Comparison of ENCODE assay signal across 30 mouse cellular contexts in the genomic region with DNA sequence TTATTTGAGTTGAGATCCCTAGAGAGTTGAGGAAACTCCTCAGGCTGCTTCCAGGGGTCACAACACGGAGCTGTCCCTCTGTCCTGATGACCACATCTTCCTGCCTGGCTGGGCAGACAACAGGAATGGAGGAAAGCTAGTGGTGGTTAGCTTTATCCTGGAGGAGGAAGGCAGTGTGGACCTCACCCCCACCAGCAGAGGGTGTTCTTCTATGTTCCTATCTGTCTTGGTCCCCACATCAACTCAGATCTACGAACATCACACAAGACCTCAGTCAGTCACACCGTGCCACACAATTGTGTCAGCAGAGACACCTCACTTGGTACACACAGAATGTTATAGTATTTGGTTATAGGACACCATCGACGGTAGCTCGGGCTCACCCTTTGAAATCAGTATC. TPM values are rescaled to one million over a fixed set of nuclear protein-coding genes. Genes with fewer than 3 reads are reported as not detected.
A peak's percentile ranks its signal among the peaks of the same experiment; 100 is the strongest.
DNase-seq lines count a peak whose midpoint lies in the region; ATAC-seq and TF ChIP-seq lines count a peak whose summit lies in the region.
"Had no signal": no experiment of that assay in that cellular context is flagged by ENCODE, and none has a peak within 500 bp of the region (broad histone marks: within the 10 kb centered on the region; RNA-seq: fewer than 3 reads in every experiment).

No protein-coding gene starts in this region.

- no peaks in the 10 kb centered on the region for H3K79me2 ChIP-seq in MEL (ENCODE audit: control insufficient read depth, insufficient read depth, low read length, poor library complexity)

- no peaks in the 10 kb centered on the region for H3K9me3 ChIP-seq in MEL (replicated peaks; ENCODE audit: insufficient read depth, low read length)
- H3K9me3 ChIP-seq in forebrain, embryonic 13.5 days (replicated peaks): no peaks in the 10 kb centered on the region
- H3K9me3 ChIP-seq in forebrain, embryonic 16.5 days (ENCODE audit: control insufficient read depth, low read length): no peaks in the 10 kb centered on the region
- H3K9me3 ChIP-seq: heart, embryonic 15.5 days; kidney, embryonic 15.5 days; limb, embryonic 15.5 days; midbrain, embryonic 15.5 days; neural tube, embryonic 13.5 days had no signal

- no peak overlapping the region for H3K4me2 ChIP-seq in forebrain, embryonic 13.5 days
- no peak overlapping the region for H3K4me2 ChIP-seq in forebrain, embryonic 16.5 days (ENCODE audit: low read length)
- H3K4me2 ChIP-seq: heart, embryonic 15.5 days; hindbrain, embryonic 14.5 days; kidney, embryonic 15.5 days; limb, embryonic 15.5 days; midbrain, embryonic 15.5 days; neural tube, embryonic 13.5 days had no signal

- 81% methylated on average over 6 of the region's 6 CpGs for WGBS in forebrain, embryonic 13.5 days
- WGBS in forebrain, embryonic 16.5 days: 74% methylated on average over 6 of the region's 6 CpGs

- ATAC-seq in megakaryocyte progenitor cell, adult 5-6 weeks (replicated peaks; ENCODE audit: poor library complexity): peak; percentile 51
- ATAC-seq in forebrain, embryonic 13.5 days: no peak
- no peak for ATAC-seq in forebrain, embryonic 16.5 days
- ATAC-seq: forebrain, postnatal 0 days; inflammation-experienced regulatory T-cells, adult 6 months; midbrain, embryonic 15.5 days; Patski had no signal

- H3K4me1 ChIP-seq in MEL (ENCODE audit: control insufficient read depth in 1 of 2, insufficient read depth in 2 of 2, low read length in 2 of 2): no peaks in the 10 kb centered on the region
- no peaks in the 10 kb centered on the region for H3K4me1 ChIP-seq in forebrain, embryonic 13.5 days
- no peaks in the 10 kb centered on the region for H3K4me1 ChIP-seq in forebrain, embryonic 16.5 days (replicated peaks; ENCODE audit: control insufficient read depth, insufficient read depth, low read length)
- H3K4me1 ChIP-seq: heart, embryonic 15.5 days; kidney, embryonic 15.5 days; limb, embryonic 15.5 days; midbrain, embryonic 15.5 days; neural tube, embryonic 13.5 days had no signal

- H3K27ac ChIP-seq in layer of hippocampus, adult 2 months: no peak overlapping the region
- no peak overlapping the region for H3K27ac ChIP-seq in MEL (ENCODE audit: control insufficient read depth, low read depth, low read length)
- no peak overlapping the region for H3K27ac ChIP-seq in forebrain, embryonic 13.5 days
- no peak overlapping the region for H3K27ac ChIP-seq in forebrain, embryonic 16.5 days (ENCODE audit: low read length)
- H3K27ac ChIP-seq: heart, embryonic 15.5 days; hindbrain, embryonic 14.5 days; kidney, embryonic 15.5 days; limb, embryonic 15.5 days; midbrain, embryonic 15.5 days; neural tube, embryonic 13.5 days had no signal

- TF ChIP-seq POLR2A in MEL (IDR thresholded peaks at IDR 0.05; ENCODE audit: control insufficient read depth in 1 of 2, insufficient read depth in 1 of 2, low read depth in 1 of 2, low read length in 2 of 2, poor library complexity in 1 of 2): no peak

- peak; percentile 19 for TF ChIP-seq CTCF in layer of hippocampus, adult 2 months (conservative IDR thresholded peaks at IDR 0.05)
- peak; percentile 12 to 29 (median 17); a peak in 2 of 6 replicates for TF ChIP-seq CTCF in MEL (IDR thresholded peaks at IDR 0.05 in 2 of 3, conservative IDR thresholded peaks at IDR 0.05 in 1 of 3; ENCODE audit: control insufficient read depth in 1 of 3, insufficient read depth in 1 of 3, low read depth in 2 of 3, low read length in 3 of 3, poor library complexity in 1 of 3, severe bottlenecking in 1 of 3)

- H3K36me3 ChIP-seq in MEL (ENCODE audit: control insufficient read depth in 1 of 2, insufficient read depth in 2 of 2, low read length in 2 of 2): no peaks in the 10 kb centered on the region
- H3K36me3 ChIP-seq in forebrain, embryonic 13.5 days (ENCODE audit: poor library complexity, severe bottlenecking): peaks cover 5% of the 10 kb centered on the region; the same call in 1 of the 2 replicates
- H3K36me3 ChIP-seq in forebrain, embryonic 16.5 days (ENCODE audit: control insufficient read depth, insufficient read depth): no peaks in the 10 kb centered on the region
- H3K36me3 ChIP-seq: heart, embryonic 15.5 days; limb, embryonic 15.5 days; midbrain, embryonic 15.5 days had no signal

- no peak overlapping the region for H3K4me3 ChIP-seq in layer of hippocampus, adult 2 months
- no peak overlapping the region for H3K4me3 ChIP-seq in MEL (ENCODE audit: control insufficient read depth in 1 of 2, insufficient read depth in 1 of 2, low read depth in 2 of 2, low read length in 2 of 2)
- no peak overlapping the region for H3K4me3 ChIP-seq in forebrain, embryonic 13.5 days
- H3K4me3 ChIP-seq in forebrain, embryonic 16.5 days (replicated peaks; ENCODE audit: low read length): no peak overlapping the region
- H3K4me3 ChIP-seq: heart, embryonic 15.5 days; kidney, embryonic 15.5 days; limb, embryonic 15.5 days; midbrain, embryonic 15.5 days; myocyte; neural tube, embryonic 13.5 days had no signal

- H3K27me3 ChIP-seq in MEL (ENCODE audit: control insufficient read depth in 1 of 2, insufficient read depth in 2 of 2, low read length in 2 of 2): no peaks in the 10 kb centered on the region
- no peaks in the 10 kb centered on the region for H3K27me3 ChIP-seq in forebrain, embryonic 13.5 days
- no peaks in the 10 kb centered on the region for H3K27me3 ChIP-seq in forebrain, embryonic 16.5 days (replicated peaks; ENCODE audit: control insufficient read depth, insufficient read depth, low read length)
- H3K27me3 ChIP-seq: heart, embryonic 15.5 days; kidney, embryonic 15.5 days; limb, embryonic 15.5 days; midbrain, embryonic 15.5 days; neural tube, embryonic 13.5 days had no signal

- no peak for TF ChIP-seq RAD21 in MEL (IDR thresholded peaks at IDR 0.05; ENCODE audit: low read depth, low read length)

- no peak for TF ChIP-seq EP300 in MEL (IDR thresholded peaks at IDR 0.05; ENCODE audit: low read depth in 1 of 2, low read length in 2 of 2)

- DNase-seq in layer of hippocampus, adult 2 months (ENCODE audit: low spot score in 2 of 2): no peak
- no peak for DNase-seq in layer of hippocampus, postnatal 36 days
- DNase-seq in A20 (ENCODE audit: low read depth, low spot score): peak; percentile 30
- DNase-seq in MEL (ENCODE audit: low read depth, low spot score): no peak
- no peak for DNase-seq in urinary bladder, postnatal 36 days (ENCODE audit: low spot score in 2 of 2)
- DNase-seq: cerebellum, adult 18-20 months; cerebellum, postnatal 36 days; forebrain, postnatal 0 days; gastrocnemius, postnatal 25 days; heart, postnatal 36 days; kidney, postnatal 36 days; left cerebral cortex, postnatal 4 days; lung, adult 18-20 months; lung, postnatal 10 days; right cerebral cortex, adult 18-20 months; right cerebral cortex, postnatal 4 days; thymus, postnatal 14 days had no signal

- no peak overlapping the region for H3K9ac ChIP-seq in MEL (ENCODE audit: control insufficient read depth, low read depth, low read length, poor library complexity, severe bottlenecking)
- no peak overlapping the region for H3K9ac ChIP-seq in forebrain, embryonic 13.5 days
- H3K9ac ChIP-seq in forebrain, embryonic 16.5 days (replicated peaks; ENCODE audit: low read depth, low read length): no peak overlapping the region
- H3K9ac ChIP-seq: forebrain, postnatal 0 days; heart, embryonic 15.5 days; hindbrain, embryonic 14.5 days; kidney, embryonic 15.5 days; limb, embryonic 15.5 days; midbrain, embryonic 15.5 days; neural tube, embryonic 13.5 days had no signal

RNA-seq across cellular contexts. Expression of gene Fcer2a, which starts 6.4 kb away (rescaled TPM):
- not detected for total RNA-seq in layer of hippocampus, adult 2 months (2021)
- total RNA-seq in layer of hippocampus, postnatal 36 days (2021): not detected
- not detected in 2 replicates for total RNA-seq in MEL (2012; rRNA removed)
- polyA plus RNA-seq in MEL (2012; ENCODE audit: insufficient read depth in 1 of 2, insufficient read length in 2 of 2, low read depth in 1 of 2, low replicate concordance in 2 of 2, missing spikeins in 1 of 2): under 1 TPM in 1 of 2 experiments, not detected in 1; 0.07 TPM
- total RNA-seq in megakaryocyte progenitor cell, adult 5-6 weeks (2015): not detected in 2 replicates
- not detected in 2 replicates for total RNA-seq in megakaryocyte progenitor cell, adult 5-6 weeks (2017)
- 0.23 and 0.37 TPM in 2 replicates for polyA plus RNA-seq in forebrain, embryonic 13.5 days (2015; fragmentation: Nextera tagmentation; extraction: Ambion mirVana)
- polyA plus RNA-seq in forebrain, embryonic 16.5 days (2015; fragmentation: Nextera tagmentation; extraction: Ambion mirVana): 0.25 and 0.30 TPM in 2 replicates
- total RNA-seq: forebrain, postnatal 0 days; left cerebral cortex, adult 8-10 months; left cerebral cortex, postnatal 4 days had no signal
- polyA plus RNA-seq: heart, embryonic 15.5 days had no signal

RNA-seq across cellular contexts. Expression of gene Trappc5, which starts 11.4 kb away (rescaled TPM):
- 10 to 100 TPM; 27.4 to 28.4 TPM for total RNA-seq in layer of hippocampus, adult 2 months (2021)
- 10 to 100 TPM; 26.8 to 31.6 TPM for total RNA-seq in layer of hippocampus, postnatal 36 days (2021)
- total RNA-seq in MEL (2012; rRNA removed): 41.9 and 48.6 TPM in 2 replicates
- polyA plus RNA-seq in MEL (2012; ENCODE audit: insufficient read depth in 1 of 2, insufficient read length in 2 of 2, low read depth in 1 of 2, low replicate concordance in 2 of 2, missing spikeins in 1 of 2): 10 to 100 TPM in 1 of 2 experiments, not detected in 1; 43.0 TPM
- 19.6 and 22.8 TPM in 2 replicates for total RNA-seq in megakaryocyte progenitor cell, adult 5-6 weeks (2015)
- total RNA-seq in megakaryocyte progenitor cell, adult 5-6 weeks (2017): 37.7 and 38.5 TPM in 2 replicates
- polyA plus RNA-seq in forebrain, embryonic 13.5 days (2015; fragmentation: Nextera tagmentation; extraction: Ambion mirVana): 52.0 and 57.4 TPM in 2 replicates
- 64.8 and 69.6 TPM in 2 replicates for polyA plus RNA-seq in forebrain, embryonic 16.5 days (2015; fragmentation: Nextera tagmentation; extraction: Ambion mirVana)

RNA-seq across cellular contexts. Expression of gene Fcor, which starts 15.4 kb away (rescaled TPM):
- 10 to 100 TPM; 14.7 to 17.9 TPM for total RNA-seq in layer of hippocampus, adult 2 months (2021)
- 10 to 100 TPM; 18.8 to 26.5 TPM for total RNA-seq in layer of hippocampus, postnatal 36 days (2021)
- total RNA-seq in MEL (2012; rRNA removed): 0.59 TPM in 1 of 2 replicates, not detected in the other
- polyA plus RNA-seq in MEL (2012; ENCODE audit: insufficient read depth in 1 of 2, insufficient read length in 2 of 2, low read depth in 1 of 2, low replicate concordance in 2 of 2, missing spikeins in 1 of 2): under 1 TPM in 1 of 2 experiments, not detected in 1; 0.84 TPM
- total RNA-seq in megakaryocyte progenitor cell, adult 5-6 weeks (2015): 22.6 and 25.4 TPM in 2 replicates
- total RNA-seq in megakaryocyte progenitor cell, adult 5-6 weeks (2017): 10.5 and 15.2 TPM in 2 replicates
- 6.5 and 9.0 TPM in 2 replicates for polyA plus RNA-seq in forebrain, embryonic 13.5 days (2015; fragmentation: Nextera tagmentation; extraction: Ambion mirVana)
- polyA plus RNA-seq in forebrain, embryonic 16.5 days (2015; fragmentation: Nextera tagmentation; extraction: Ambion mirVana): 10.0 and 14.2 TPM in 2 replicates
- polyA plus RNA-seq: inflammation-experienced regulatory T-cells, adult 6 months had no signal

RNA-seq across cellular contexts. Expression of gene Mcemp1, which starts 22.0 kb away (rescaled TPM):
- not detected for total RNA-seq in layer of hippocampus, adult 2 months (2021)
- total RNA-seq in layer of hippocampus, postnatal 36 days (2021): under 1 TPM in 1 of 2 experiments, not detected in 1; 0.30 TPM
- not detected in 2 replicates for total RNA-seq in MEL (2012; rRNA removed)
- not detected for polyA plus RNA-seq in MEL (2012; ENCODE audit: insufficient read depth in 1 of 2, insufficient read length in 2 of 2, low read depth in 1 of 2, low replicate concordance in 2 of 2, missing spikeins in 1 of 2)
- 21.5 and 30.3 TPM in 2 replicates for total RNA-seq in megakaryocyte progenitor cell, adult 5-6 weeks (2015)
- total RNA-seq in megakaryocyte progenitor cell, adult 5-6 weeks (2017): 16.0 TPM in 2 replicates
- polyA plus RNA-seq in forebrain, embryonic 13.5 days (2015; fragmentation: Nextera tagmentation; extraction: Ambion mirVana): 0.15 and 0.18 TPM in 2 replicates
- polyA plus RNA-seq in forebrain, embryonic 16.5 days (2015; fragmentation: Nextera tagmentation; extraction: Ambion mirVana): not detected in 2 replicates
- total RNA-seq: gastrocnemius, postnatal 25 days had no signal
- polyA plus RNA-seq: myocyte, Patski had no signal

RNA-seq across cellular contexts. Expression of gene Retn, which starts 32.0 kb away (rescaled TPM):
- 1 to 10 TPM in 1 of 2 experiments, under 1 TPM in 1; 0.67 to 1.1 TPM for total RNA-seq in layer of hippocampus, adult 2 months (2021)
- 1 to 10 TPM in 1 of 2 experiments, under 1 TPM in 1; 0.46 to 1.5 TPM for total RNA-seq in layer of hippocampus, postnatal 36 days (2021)
- total RNA-seq in MEL (2012; rRNA removed): 0.23 and 0.33 TPM in 2 replicates
- polyA plus RNA-seq in MEL (2012; ENCODE audit: insufficient read depth in 1 of 2, insufficient read length in 2 of 2, low read depth in 1 of 2, low replicate concordance in 2 of 2, missing spikeins in 1 of 2): 1 to 10 TPM in 1 of 2 experiments, not detected in 1; 1.1 TPM
- total RNA-seq in megakaryocyte progenitor cell, adult 5-6 weeks (2015): 0.56 TPM in 1 of 2 replicates, not detected in the other
- total RNA-seq in megakaryocyte progenitor cell, adult 5-6 weeks (2017): not detected in 2 replicates
- 0.31 and 0.64 TPM in 2 replicates for polyA plus RNA-seq in forebrain, embryonic 13.5 days (2015; fragmentation: Nextera tagmentation; extraction: Ambion mirVana)
- polyA plus RNA-seq in forebrain, embryonic 16.5 days (2015; fragmentation: Nextera tagmentation; extraction: Ambion mirVana): 0.45 and 0.71 TPM in 2 replicates
- polyA plus RNA-seq: heart, embryonic 15.5 days; inflammation-experienced regulatory T-cells, adult 6 months; limb, embryonic 15.5 days; myocyte had no signal
